Mouse (Mus musculus): ENCODE measurements around the gene Mrps9.

DNA sequence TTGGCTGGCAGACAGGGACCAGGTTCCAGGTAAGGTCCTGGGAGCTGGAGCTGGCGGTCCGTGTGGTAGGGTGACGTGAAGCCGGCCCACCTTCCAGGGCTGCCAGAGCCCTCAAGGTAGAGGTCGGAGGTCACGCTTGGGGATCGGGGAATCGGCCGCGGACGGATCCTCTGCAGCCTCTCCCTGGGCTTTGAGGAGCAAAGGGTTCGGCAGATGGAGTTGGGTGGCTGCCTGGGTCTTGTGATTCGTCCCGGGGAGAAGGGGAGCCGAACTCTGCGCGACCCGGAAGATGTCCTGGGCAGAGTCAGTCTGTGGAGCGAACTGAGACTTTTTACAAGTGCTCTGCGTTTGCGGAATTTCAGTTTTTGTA is 350 bp downstream of the Mrps9 start:
- TF ChIP-seq CTCF (IDR thresholded peaks at IDR 0.05; ENCODE audit: low read depth) (no peak), EP300 (IDR thresholded peaks at IDR 0.05; ENCODE audit: low read depth) (no peak)

Data from heart, postnatal 0 days (tissue).